12 mouse cellular contexts compared by ENCODE assay signal in genomic region chr11:85678666-85679065, GRCm38 (mm10).
DNase-seq lines count a peak whose midpoint lies in the region; ATAC-seq and TF ChIP-seq lines count a peak whose summit lies in the region.
"Had no signal": no experiment of that assay in that cellular context is flagged by ENCODE, and none has a peak within 500 bp of the region (broad histone marks: within the 10 kb centered on the region; RNA-seq: fewer than 3 reads in every experiment).

No protein-coding gene starts in this region.

- no peak overlapping the region for H3K9ac ChIP-seq in lung, embryonic 14.5 days
- no peak overlapping the region for H3K9ac ChIP-seq in hindbrain, embryonic 15.5 days
- H3K9ac ChIP-seq: limb, embryonic 12.5 days had no signal

- no peak overlapping the region for H3K4me3 ChIP-seq in lung, embryonic 14.5 days (ENCODE audit: low read depth, low read length)
- no peak overlapping the region for H3K4me3 ChIP-seq in hindbrain, embryonic 15.5 days
- H3K4me3 ChIP-seq: limb, embryonic 12.5 days had no signal

- no peak for DNase-seq in frontal cortex, postnatal 10 days (ENCODE audit: low spot score in 2 of 2)
- peak; percentile 64 for DNase-seq in lung, embryonic 14.5 days
- DNase-seq in lung, postnatal 36 days, result no peak
- DNase-seq in brain, adult 2 months (ENCODE audit: low read depth, low spot score), result peak; percentile 80
- DNase-seq in spleen, postnatal 36 days (ENCODE audit: low spot score in 2 of 2), result no peak
- DNase-seq: B cell, adult 2 months; kidney, postnatal 4 days; lung, adult 18-20 months had no signal

- 48% methylated on average over 5 of the region's 5 CpGs for WGBS in lung, embryonic 14.5 days
- WGBS in hindbrain, embryonic 15.5 days, result 28% methylated on average over 5 of the region's 5 CpGs

- H3K4me1 ChIP-seq in lung, embryonic 14.5 days (ENCODE audit: insufficient read depth), result peaks cover 46% of the 10 kb centered on the region
- 0 out of 2 replicates have a peak, but pooled peaks cover 4% of the 10 kb centered on the region for H3K4me1 ChIP-seq in hindbrain, embryonic 15.5 days (replicated peaks)

- H3K27me3 ChIP-seq in lung, embryonic 14.5 days (ENCODE audit: insufficient read depth, low read length), result no peaks in the 10 kb centered on the region
- H3K27me3 ChIP-seq in hindbrain, embryonic 15.5 days, result no peaks in the 10 kb centered on the region

- H3K9me3 ChIP-seq in lung, embryonic 14.5 days (ENCODE audit: low read depth, low read length), result no peaks in the 10 kb centered on the region
- no peaks in the 10 kb centered on the region for H3K9me3 ChIP-seq in hindbrain, embryonic 15.5 days
- H3K9me3 ChIP-seq: limb, embryonic 12.5 days had no signal

- H3K27ac ChIP-seq in lung, embryonic 14.5 days (ENCODE audit: low read depth), result peak overlapping the region; percentile 56
- no peak overlapping the region for H3K27ac ChIP-seq in hindbrain, embryonic 15.5 days (replicated peaks)
- H3K27ac ChIP-seq: limb, embryonic 12.5 days had no signal

- H3K36me3 ChIP-seq in lung, embryonic 14.5 days (ENCODE audit: insufficient read depth), result no peaks in the 10 kb centered on the region
- H3K36me3 ChIP-seq in hindbrain, embryonic 15.5 days, result no peaks in the 10 kb centered on the region
- H3K36me3 ChIP-seq: limb, embryonic 12.5 days had no signal

- TF ChIP-seq CTCF in lung, embryonic 14.5 days (IDR thresholded peaks at IDR 0.05; ENCODE audit: low read depth), result no peak

- H3K4me2 ChIP-seq in lung, embryonic 14.5 days, result no peak overlapping the region
- H3K4me2 ChIP-seq in hindbrain, embryonic 15.5 days, result no peak overlapping the region
- H3K4me2 ChIP-seq: limb, embryonic 12.5 days had no signal

- peak; percentile 44; the same call in 1 of the 2 replicates for ATAC-seq in frontal cortex, adult (ENCODE audit: low TSS enrichment)
- no peak for ATAC-seq in lung, embryonic 14.5 days (ENCODE audit: insufficient read depth)
- 0 out of 2 replicates have a peak, but pooled peaks have one; percentile 45 for ATAC-seq in hindbrain, embryonic 15.5 days (ENCODE audit: low FRiP score, low read depth)
- no peak for ATAC-seq in activated CD4-positive, CD25-positive, alpha-beta regulatory T cell, adult 4 months

Comparison
In these comparisons a context has a peak if more than half of its experiments do, and no peak if none do; other contexts are left out.
1. DNase-seq: peak in lung, embryonic 14.5 days (single experiment) and brain, adult 2 months (single experiment); none in frontal cortex, postnatal 10 days (0 of 2), lung, postnatal 36 days (single experiment) and spleen, postnatal 36 days (0 of 2).
2. ATAC-seq: peak in frontal cortex, adult (single experiment) and hindbrain, embryonic 15.5 days (single experiment); none in lung, embryonic 14.5 days (single experiment) and activated CD4-positive, CD25-positive, alpha-beta regulatory T cell, adult 4 months (single experiment).